Mouse (Mus musculus): Measurements from ENCODE around the gene Osbpl10.

Gene Osbpl10

DNA sequence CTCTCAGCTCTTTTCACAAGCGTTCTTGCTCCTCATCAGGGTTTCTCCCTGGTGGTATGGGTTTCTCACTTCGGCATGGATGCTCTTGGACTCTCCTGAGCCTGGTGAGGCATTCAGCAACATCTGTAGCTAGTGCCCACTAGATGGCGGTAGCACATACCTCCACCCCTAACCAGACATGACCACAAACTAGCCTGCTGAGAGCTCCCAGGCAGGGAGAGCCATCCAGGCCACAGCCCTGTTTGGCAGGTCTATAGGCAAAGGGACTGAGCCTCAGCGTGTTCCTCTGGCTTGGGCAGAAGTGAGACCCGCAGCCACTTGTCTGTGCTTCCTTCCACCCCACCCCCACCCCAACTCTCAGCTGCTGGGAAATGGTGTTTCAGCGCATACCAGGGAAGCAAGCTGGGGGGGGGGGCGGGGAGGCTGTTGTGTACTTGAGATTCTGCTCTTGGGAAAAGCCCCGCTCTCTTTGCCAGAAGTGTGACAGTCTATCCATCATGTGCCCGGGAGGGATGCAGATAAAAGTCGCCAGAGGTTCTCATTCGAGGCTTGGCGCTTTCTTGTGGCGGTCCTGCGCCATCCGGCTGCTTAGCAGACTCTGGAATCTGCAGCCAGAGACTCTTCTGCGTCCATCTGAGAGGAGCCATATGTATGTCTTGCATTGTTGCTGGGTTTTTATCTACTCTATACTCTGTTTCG, 110.1 kb downstream of the Osbpl10 start:
- no peak for DNase-seq (ENCODE audit: low spot score)

DNA sequence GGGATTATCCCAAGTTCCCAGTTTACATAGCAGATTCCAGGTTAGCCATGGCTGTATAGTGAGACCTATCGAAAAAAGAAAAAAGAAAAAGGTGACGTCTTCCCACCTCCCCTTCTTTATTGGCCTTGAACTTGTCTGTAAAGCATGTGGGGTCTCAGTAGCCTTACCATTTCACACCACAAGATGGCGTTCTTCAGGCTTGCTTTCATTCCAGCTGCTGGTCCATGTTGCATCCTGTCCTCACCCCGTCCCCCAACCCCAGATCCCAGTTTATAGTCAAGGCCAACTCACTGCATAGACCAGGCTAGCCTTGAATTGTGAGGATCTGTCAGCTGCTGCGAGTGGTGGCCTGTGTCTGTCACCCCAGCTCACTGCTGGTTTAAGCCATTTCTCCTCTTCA, 111.3 kb downstream of the Osbpl10 start:
- no peak for DNase-seq (ENCODE audit: low spot score)

- no peak for DNase-seq (ENCODE audit: low spot score)
Observed at GRCm38 (mm10) chr9:115096481-115096880, 118.1 kb downstream of the Osbpl10 start.

GRCm38 (mm10) chr9:115097340-115097739, 119.0 kb downstream of the Osbpl10 start:
- no peak for DNase-seq (ENCODE audit: low spot score)

GRCm38 (mm10) chr9:115100181-115100915, 122.0 kb downstream of the Osbpl10 start:
- no peak for DNase-seq (ENCODE audit: low spot score)

- DNase-seq (ENCODE audit: low spot score), result no peak
Observed at GRCm38 (mm10) chr9:115107430-115107829, 129.1 kb downstream of the Osbpl10 start.

- no peak for DNase-seq (ENCODE audit: low spot score)
Observed at GRCm38 (mm10) chr9:115110655-115111054, 132.3 kb downstream of the Osbpl10 start.

- DNase-seq (ENCODE audit: low spot score), result no peak
Observed at GRCm38 (mm10) chr9:115117314-115117713, 138.9 kb downstream of the Osbpl10 start.

GRCm38 (mm10) chr9:115120276-115120675, 141.9 kb downstream of the Osbpl10 start:
- DNase-seq (ENCODE audit: low spot score), result no peak

DNA sequence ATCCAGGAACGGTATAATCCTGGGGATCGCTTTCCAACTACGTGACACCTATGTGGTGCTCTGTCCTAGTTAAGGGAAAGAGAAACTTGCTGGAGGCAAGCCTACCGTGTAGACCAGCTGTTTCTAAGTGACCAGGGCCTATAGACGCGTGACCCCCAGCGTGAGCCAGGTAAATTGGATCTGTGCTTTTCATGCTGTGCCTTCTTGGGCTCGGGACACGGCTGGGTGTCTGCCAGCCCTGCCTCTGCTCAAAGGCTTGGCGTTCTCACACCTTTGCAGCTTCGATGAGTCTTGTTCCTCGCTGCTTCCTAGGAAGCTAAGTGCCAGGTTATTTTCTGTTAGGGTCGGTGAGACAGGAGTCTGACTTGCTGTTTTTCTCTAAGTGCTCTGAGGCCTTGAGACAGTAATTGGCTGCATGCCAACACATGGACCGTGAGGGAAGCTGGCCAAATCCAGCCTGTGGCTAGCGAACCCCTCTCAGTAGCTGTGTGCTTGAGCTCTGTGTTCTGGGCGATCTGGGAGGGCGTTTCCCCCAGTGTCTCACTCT, 142.4 kb downstream of the Osbpl10 start:
- DNase-seq (ENCODE audit: low spot score), result no peak

DNA sequence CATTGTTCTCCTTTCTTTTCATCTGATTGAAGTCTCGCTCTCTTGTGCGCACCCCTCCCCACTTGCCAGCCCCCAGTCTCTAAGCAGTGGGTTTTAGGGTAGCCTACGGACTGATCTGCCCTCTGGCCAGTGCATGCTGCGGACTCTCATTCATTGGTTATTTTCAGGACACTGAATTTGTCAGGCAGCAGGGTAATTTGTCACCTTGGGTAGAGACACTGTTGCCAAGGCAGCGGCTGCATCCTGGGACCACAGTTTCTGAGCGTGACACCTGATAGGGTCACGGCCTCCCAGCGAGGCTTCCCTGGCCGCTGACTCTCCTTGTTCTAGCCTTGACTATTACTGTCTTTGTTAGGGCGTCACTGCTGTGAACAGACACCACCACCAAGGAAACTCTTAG, 149.0 kb downstream of the Osbpl10 start:
- no peak for DNase-seq (ENCODE audit: low spot score)

GRCm38 (mm10) chr9:115133926-115134325, 155.6 kb downstream of the Osbpl10 start:
- no peak for DNase-seq (ENCODE audit: low spot score)

- DNase-seq (ENCODE audit: low spot score), result no peak
Observed at GRCm38 (mm10) chr9:115134736-115135135, 156.4 kb downstream of the Osbpl10 start.

GRCm38 (mm10) chr9:115135352-115135751, 157.0 kb downstream of the Osbpl10 start:
- no peak for DNase-seq (ENCODE audit: low spot score)

DNA sequence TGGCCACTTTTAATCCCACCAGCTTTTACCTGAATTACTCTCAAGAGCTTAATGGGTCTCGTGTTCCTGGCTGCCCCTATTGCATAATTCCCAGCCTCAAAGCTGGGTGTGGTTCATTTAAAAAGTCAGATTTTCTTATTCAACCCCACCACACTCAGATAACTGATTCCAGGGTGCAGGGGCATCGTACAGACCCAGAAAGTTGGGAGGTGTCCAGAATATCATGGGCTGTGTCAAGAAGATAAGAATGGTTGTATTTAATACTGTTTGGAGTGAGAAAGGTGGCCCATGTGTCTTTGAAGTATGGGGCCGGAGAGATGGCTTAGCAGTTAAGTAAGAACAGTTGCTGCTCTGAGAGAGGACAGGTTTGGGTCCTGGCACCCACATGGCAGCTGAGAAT, 159.5 kb downstream of the Osbpl10 start:
- DNase-seq (ENCODE audit: low spot score), result no peak

- no peak for DNase-seq (ENCODE audit: low spot score)
Observed at GRCm38 (mm10) chr9:115139597-115140332, 161.4 kb downstream of the Osbpl10 start.

DNA sequence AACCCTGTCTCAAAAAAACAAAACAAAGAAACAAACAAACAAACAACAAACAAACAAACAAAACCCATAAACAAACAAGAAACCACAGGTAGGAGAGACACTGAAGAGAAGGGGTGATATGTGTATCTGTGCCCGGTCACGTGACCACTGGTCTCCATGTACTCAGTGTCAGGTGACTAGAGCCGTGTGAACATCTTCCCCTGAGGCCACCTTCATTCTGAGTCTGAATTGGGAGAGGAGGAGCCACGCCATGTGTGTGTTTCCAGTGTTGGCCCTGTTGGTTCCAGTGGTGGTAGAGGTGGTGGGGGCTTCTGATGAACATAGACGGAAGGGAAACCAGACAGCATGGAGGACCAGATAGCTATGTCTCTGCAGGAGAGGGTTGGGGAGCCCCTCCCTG, 168.8 kb downstream of the Osbpl10 start:
- no peak for DNase-seq (ENCODE audit: low spot score)

- no peak for DNase-seq (ENCODE audit: low spot score)
Observed at GRCm38 (mm10) chr9:115147586-115148355, 169.4 kb downstream of the Osbpl10 start.

DNA sequence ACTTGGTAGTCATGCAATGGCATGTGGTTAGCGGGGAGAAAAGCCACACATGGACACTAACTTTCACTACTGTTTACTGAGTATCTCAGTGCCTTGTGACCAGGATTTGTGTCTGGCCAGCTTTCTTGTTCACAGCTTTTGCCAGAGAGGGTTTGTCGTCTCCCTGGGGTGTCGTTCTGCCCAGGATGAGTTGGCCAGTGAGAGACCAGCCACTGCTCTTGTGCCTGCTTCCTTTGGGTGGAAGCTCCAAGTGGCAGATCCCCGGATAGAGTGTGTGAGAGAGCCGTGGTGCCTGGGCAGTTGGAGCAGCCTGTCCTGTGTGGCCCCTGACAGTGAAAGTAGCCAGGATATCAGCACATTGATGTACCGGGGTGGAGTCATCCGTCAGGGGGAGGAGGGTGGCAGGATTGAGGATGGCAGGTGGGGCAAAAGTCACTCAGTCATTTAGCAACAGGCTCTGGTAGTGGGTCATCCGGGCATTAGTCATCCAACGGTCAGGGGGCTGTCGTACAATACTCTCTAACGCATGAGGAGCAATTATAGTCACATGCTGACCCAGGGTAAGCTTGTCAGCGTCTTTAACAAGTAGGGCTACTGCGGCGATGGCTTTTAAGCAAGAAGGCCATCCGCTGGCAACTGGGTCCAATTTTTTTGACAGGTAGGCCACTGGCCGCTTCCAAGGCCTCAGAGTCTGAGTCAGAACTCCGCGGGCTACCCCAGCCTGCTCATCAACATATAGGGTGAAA, 170.8 kb downstream of the Osbpl10 start:
- DNase-seq (ENCODE audit: low spot score), result no peak

DNA sequence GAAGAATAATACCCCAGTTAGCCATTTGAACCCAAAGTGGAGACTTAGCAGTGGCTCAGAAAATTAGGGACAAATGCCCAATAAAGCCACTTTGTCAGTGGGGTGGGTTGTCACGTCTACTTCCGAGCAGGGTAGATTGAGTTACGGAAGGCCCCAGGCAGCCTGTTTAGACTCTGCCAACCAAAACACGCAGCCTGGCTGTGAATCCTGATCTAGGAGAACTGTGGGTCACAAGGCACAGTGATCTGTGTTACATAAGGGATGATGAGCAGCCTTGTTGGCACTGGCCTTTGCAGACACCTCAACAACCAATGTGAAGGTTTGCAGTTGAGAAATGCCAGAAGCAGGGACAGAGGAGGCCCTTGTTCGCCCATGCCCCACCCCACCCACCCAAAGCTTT, 183.2 kb downstream of the Osbpl10 start:
- DNase-seq (ENCODE audit: low spot score), result no peak

GRCm38 (mm10) chr9:115163031-115163430, 184.7 kb downstream of the Osbpl10 start:
- DNase-seq (ENCODE audit: low spot score), result peak; percentile 61
